Mouse (Mus musculus) right cerebral cortex, postnatal 36 days (tissue): ENCODE results near the gene Slc38a1.
A peak's percentile ranks its signal among the peaks of the same experiment; 100 is the strongest.

ENCODE experiments used
- DNase-seq, 2 experiments: peaks; one replicate each; pipeline ENCODE4 v3.0.0; 2022; ENCODE audit warnings: low spot score in 2 of 2, mixed read lengths in 1 of 2

Slc38a1 gene

GRCm38 (mm10) chr15:96642436-96643405 lies at the start of gene Slc38a1:
Gene Slc38a1, minus strand, starts transcription at chr15:96642913.
- DNase-seq, result peak; percentile 24 to 49

- no peak for DNase-seq
Observed at GRCm38 (mm10) chr15:96692401-96692800, 49.7 kb upstream of the Slc38a1 start.

- DNase-seq, result no peak
Observed at GRCm38 (mm10) chr15:96691381-96691780, 48.7 kb upstream of the Slc38a1 start.

- no peak for DNase-seq
Observed at GRCm38 (mm10) chr15:96690829-96691228, 48.1 kb upstream of the Slc38a1 start.

- DNase-seq, result no peak
Observed at GRCm38 (mm10) chr15:96689919-96690318, 47.2 kb upstream of the Slc38a1 start.

GRCm38 (mm10) chr15:96688784-96689318 lies 46.1 kb upstream of the Slc38a1 start:
- no peak for DNase-seq

- no peak for DNase-seq
Observed at GRCm38 (mm10) chr15:96688036-96688435, 45.3 kb upstream of the Slc38a1 start.

GRCm38 (mm10) chr15:96687366-96687765 lies 44.7 kb upstream of the Slc38a1 start:
- no peak for DNase-seq

GRCm38 (mm10) chr15:96686201-96687159 lies 43.8 kb upstream of the Slc38a1 start:
- DNase-seq, result no peak

- DNase-seq, result no peak
Observed at GRCm38 (mm10) chr15:96685273-96685672, 42.6 kb upstream of the Slc38a1 start.

GRCm38 (mm10) chr15:96684132-96684830 lies 41.6 kb upstream of the Slc38a1 start:
- no peak for DNase-seq

- DNase-seq, result no peak
Observed at GRCm38 (mm10) chr15:96678871-96679773, 36.4 kb upstream of the Slc38a1 start.

GRCm38 (mm10) chr15:96676518-96676917 lies 33.8 kb upstream of the Slc38a1 start:
- no peak for DNase-seq

GRCm38 (mm10) chr15:96675744-96676143 lies 33.0 kb upstream of the Slc38a1 start:
- DNase-seq, result no peak

GRCm38 (mm10) chr15:96675055-96675454 lies 32.3 kb upstream of the Slc38a1 start:
- no peak for DNase-seq

- DNase-seq, result no peak
Observed at GRCm38 (mm10) chr15:96674089-96674488, 31.4 kb upstream of the Slc38a1 start.

- no peak for DNase-seq
Observed at GRCm38 (mm10) chr15:96669721-96670120, 27.0 kb upstream of the Slc38a1 start.

- no peak for DNase-seq
Observed at GRCm38 (mm10) chr15:96666663-96667062, 23.9 kb upstream of the Slc38a1 start.

- DNase-seq, result peak; percentile 37 to 46
Observed at GRCm38 (mm10) chr15:96665889-96666288, 23.2 kb upstream of the Slc38a1 start.

GRCm38 (mm10) chr15:96660590-96661141 lies 18.0 kb upstream of the Slc38a1 start:
- no peak for DNase-seq
